Mouse (Mus musculus) liver, embryonic 12.5 days (tissue): ENCODE results near the gene Zfp866. TPM values are rescaled to one million over a fixed set of nuclear protein-coding genes. Genes with fewer than 3 reads are reported as not detected.

ENCODE experiments used
- polyA plus RNA-seq: library from polyadenylated mRNA; unstranded; fragments of >200 nt; fragmentation: Nextera tagmentation; extraction: Ambion mirVana; gene quantifications from 2 replicates; pipeline ENCODE4 v1.2.1, GENCODE M21; 2016

Zfp866 gene
- polyA plus RNA-seq, 1 experiment from 2014 or later = 12.3 TPM

Other genes starting within 250 kb of the Zfp866 start
- 9.6 and 9.7 TPM in 2 replicates for gene Zfp868, start 165.6 kb downstream of the Zfp866 start, polyA plus RNA-seq
- gene Zfp964, start 136.7 kb downstream of the Zfp866 start, polyA plus RNA-seq = 0.42 and 0.58 TPM in 2 replicates
- gene Zfp869, start 80.5 kb downstream of the Zfp866 start, polyA plus RNA-seq = 14.8 and 15.8 TPM in 2 replicates
- gene Zfp963, start 41.2 kb downstream of the Zfp866 start, polyA plus RNA-seq = 1.8 and 2.3 TPM in 2 replicates
- gene Gm20422, start 16.3 kb downstream of the Zfp866 start, polyA plus RNA-seq = 0.32 TPM in 1 of 2 replicates, not detected in the other
- gene Atp13a1, start within 50 bp of the Zfp866 start, polyA plus RNA-seq = 32.8 and 33.9 TPM in 2 replicates
- 5.4 and 6.6 TPM in 2 replicates for gene Gmip, start 17.5 kb upstream of the Zfp866 start, polyA plus RNA-seq
- 0.12 and 0.20 TPM in 2 replicates for gene Lpar2, start 31.3 kb upstream of the Zfp866 start, polyA plus RNA-seq
- gene Pbx4, start 41.3 kb upstream of the Zfp866 start, polyA plus RNA-seq = 3.1 and 3.2 TPM in 2 replicates
- 0.14 and 0.33 TPM in 2 replicates for gene Cilp2, start 96.5 kb upstream of the Zfp866 start, polyA plus RNA-seq
- gene Tssk6, start 111.0 kb upstream of the Zfp866 start, polyA plus RNA-seq = 3.8 and 4.5 TPM in 2 replicates
- 121 and 122 TPM in 2 replicates for gene Ndufa13, start 111.4 kb upstream of the Zfp866 start, polyA plus RNA-seq
- 0.74 and 0.86 TPM in 2 replicates for gene Yjefn3, start 111.5 kb upstream of the Zfp866 start, polyA plus RNA-seq
- gene Gatad2a, start 205.2 kb upstream of the Zfp866 start, polyA plus RNA-seq = 60.2 and 62.6 TPM in 2 replicates